Mouse (Mus musculus) lung, postnatal 0 days (tissue): Measurements from ENCODE around the gene Gars.

Experiments
- CTCF ChIP-seq: IDR thresholded peaks from 2 replicates; pipeline ENCODE4 v1.5.1; 2016; ENCODE audit warnings: antibody characterized with exemption, mild to moderate bottlenecking
- EP300 ChIP-seq: IDR thresholded peaks from 2 replicates; pipeline ENCODE4 v1.6.1; 2016; ENCODE audit warnings: antibody characterized with exemption, mild to moderate bottlenecking, control low read depth

- TF ChIP-seq CTCF (no peak), EP300 (no peak)
Measured at GRCm38 (mm10) chr6:55064477-55064827, 26.6 kb downstream of the Gars start.
